Mouse (Mus musculus) forebrain, embryonic 10.5 days (tissue): ENCODE measurements around the gene Chmp1a. TPM values are rescaled to one million over a fixed set of nuclear protein-coding genes. Genes with fewer than 3 reads are reported as not detected.
"Not testable (repeated sequence)": the region's sequence is repeated elsewhere in the genome, so short reads cannot be mapped to it uniquely, and the experiment has no call there.

Experiments
- DNase-seq: peaks from one replicate; pipeline ENCODE4 v3.0.0-alpha.2; 2017; ENCODE audit warnings: low spot score; ENCODE audit errors: extremely low spot score
- H3K27ac ChIP-seq: fragments of 300-500 bp; sonication (generic); 2 replicates; pipeline ENCODE4 v1.5.1; 2016; ENCODE audit warnings: mild to moderate bottlenecking
- H3K27me3 ChIP-seq: fragments of 300-500 bp; sonication (generic); 2 replicates; pipeline ENCODE4 v1.6.1; 2016; ENCODE audit warnings: mild to moderate bottlenecking; ENCODE audit not compliant: poor library complexity, severe bottlenecking
- H3K36me3 ChIP-seq: fragments of 300-500 bp; sonication (generic); replicated peaks from 2 replicates; pipeline ENCODE4 v1.6.1; 2016; ENCODE audit warnings: mild to moderate bottlenecking, moderate library complexity
- H3K4me1 ChIP-seq: fragments of 300-500 bp; sonication (generic); 2 replicates; pipeline ENCODE4 v1.6.1; 2016
- H3K4me3 ChIP-seq: fragments of 300-500 bp; sonication (generic); 2 replicates; pipeline ENCODE4 v1.5.1; 2016; ENCODE audit warnings: mild to moderate bottlenecking, moderate library complexity
- H3K9me3 ChIP-seq: fragments of 300-500 bp; sonication (generic); 2 replicates; pipeline ENCODE4 v1.6.1; 2016; ENCODE audit warnings: mild to moderate bottlenecking, moderate library complexity
- WGBS: fragments of 180-500 bp; shearing (Covaris S2); methylation state at CpG from one replicate; pipeline ENCODE4 v1.1.7; 2016; 5-methylcytosine and 5-hydroxymethylcytosine counted together
- polyA plus RNA-seq: library from polyadenylated mRNA; unstranded; fragments of >200 nt; fragmentation: Nextera tagmentation; extraction: Ambion mirVana; gene quantifications from 2 replicates; pipeline ENCODE4 v1.2.1, GENCODE M21; 2016

Gene Chmp1a
- polyA plus RNA-seq, 1 experiment from 2014 or later = 144 TPM

GRCm38 (mm10) chr8:123243053-123243452 lies 30.5 kb upstream of the Chmp1a start:
- Histone ChIP-seq H3K9me3 (no peaks in the 10 kb centered on the region), H3K27ac (no peak overlapping the region), H3K36me3 (peaks cover 64% of the 10 kb centered on the region), H3K27me3 (no peaks in the 10 kb centered on the region), H3K4me3 (no peak overlapping the region), H3K4me1 (no peaks in the 10 kb centered on the region)
- DNase-seq = no peak
- 71% methylated on average over 11 of the region's 11 CpGs for WGBS

- WGBS = 90% methylated on average over 7 of the region's 7 CpGs
- no peak overlapping the region for H3K27ac ChIP-seq
- H3K36me3 ChIP-seq = peaks cover 57% of the 10 kb centered on the region
- no peak for DNase-seq
- H3K4me1 ChIP-seq = peaks cover under 1% of the 10 kb centered on the region; the same call in 1 of the 2 replicates
- no peak overlapping the region for H3K4me3 ChIP-seq
- H3K27me3 ChIP-seq = peaks cover 1% of the 10 kb centered on the region; the same call in 1 of the 2 replicates
- H3K9me3 ChIP-seq = no peaks in the 10 kb centered on the region
Observed at GRCm38 (mm10) chr8:123242107-123242923, 29.8 kb upstream of the Chmp1a start.

- no peak for DNase-seq
- no peak overlapping the region for H3K27ac ChIP-seq
- H3K4me3 ChIP-seq = no peak overlapping the region
- H3K36me3 ChIP-seq = peaks cover 28% of the 10 kb centered on the region
- H3K9me3 ChIP-seq = no peaks in the 10 kb centered on the region
- peaks cover 31% of the 10 kb centered on the region for H3K27me3 ChIP-seq
- 86% methylated on average over 10 of the region's 10 CpGs for WGBS
- peaks cover 29% of the 10 kb centered on the region for H3K4me1 ChIP-seq
Observed at GRCm38 (mm10) chr8:123239398-123239797, 26.8 kb upstream of the Chmp1a start.

- H3K27ac ChIP-seq = no peak within 1 kb of the TSS
- H3K9me3 ChIP-seq = no peaks in the 10 kb centered on the region
- 4% methylated on average over 57 of the region's 57 CpGs for WGBS
- peak within 1 kb of the TSS; percentile 61 for H3K4me3 ChIP-seq
- peaks cover 47% of the 10 kb centered on the region for H3K4me1 ChIP-seq
- peak; percentile 91 for DNase-seq
- peaks cover 55% of the 10 kb centered on the region for H3K27me3 ChIP-seq
- peaks cover 3% of the 10 kb centered on the region; the same call in 1 of the 2 replicates for H3K36me3 ChIP-seq
Observed at GRCm38 (mm10) chr8:123235520-123236497, 23.2 kb upstream of the Chmp1a start, which contains the start of gene Spata2l. TSS of gene Spata2l (minus strand) at chr8:123236233.

- peaks cover 47% of the 10 kb centered on the region for H3K4me1 ChIP-seq
- DNase-seq = peak; percentile 29
- H3K9me3 ChIP-seq = no peaks in the 10 kb centered on the region
- H3K36me3 ChIP-seq = peaks cover 8% of the 10 kb centered on the region
- H3K27me3 ChIP-seq = peaks cover 55% of the 10 kb centered on the region
- no peak overlapping the region for H3K27ac ChIP-seq
- WGBS = 36% methylated on average over 13 of the region's 13 CpGs
- peak overlapping the region; percentile 61 for H3K4me3 ChIP-seq
Observed at GRCm38 (mm10) chr8:123234918-123235519, 22.5 kb upstream of the Chmp1a start.

GRCm38 (mm10) chr8:123233760-123234159 lies 21.2 kb upstream of the Chmp1a start:
- H3K9me3 ChIP-seq = no peaks in the 10 kb centered on the region
- no peak overlapping the region for H3K27ac ChIP-seq
- H3K4me3 ChIP-seq = no peak overlapping the region
- peaks cover 55% of the 10 kb centered on the region for H3K27me3 ChIP-seq
- DNase-seq = no peak
- H3K4me1 ChIP-seq = peaks cover 47% of the 10 kb centered on the region
- peaks cover 19% of the 10 kb centered on the region for H3K36me3 ChIP-seq
- WGBS = 89% methylated on average over 11 of the region's 11 CpGs

- Histone ChIP-seq H3K27me3 (peaks cover 55% of the 10 kb centered on the region), H3K4me1 (peaks cover 47% of the 10 kb centered on the region), H3K4me3 (no peak overlapping the region), H3K9me3 (no peaks in the 10 kb centered on the region), H3K36me3 (peaks cover 24% of the 10 kb centered on the region), H3K27ac (no peak overlapping the region)
- DNase-seq = no peak
- WGBS = 64% methylated on average over 11 of the region's 13 CpGs
Observed at GRCm38 (mm10) chr8:123233300-123233699, 20.7 kb upstream of the Chmp1a start.

- Histone ChIP-seq H3K27me3 (peaks cover 55% of the 10 kb centered on the region), H3K4me1 (peaks cover 47% of the 10 kb centered on the region)
- whole genome bisulfite sequencing = 49% methylated on average over 7 of the region's 7 CpGs
Observed at GRCm38 (mm10) chr8:123232553-123232952, 20.0 kb upstream of the Chmp1a start.

GRCm38 (mm10) chr8:123231742-123232141 lies 19.2 kb upstream of the Chmp1a start:
- DNase-seq = no peak
- 61% methylated on average over 5 of the region's 5 CpGs for WGBS
- Histone ChIP-seq H3K4me3 (no peak overlapping the region), H3K27ac (no peak overlapping the region), H3K4me1 (peaks cover 41% of the 10 kb centered on the region), H3K9me3 (no peaks in the 10 kb centered on the region), H3K27me3 (peaks cover 48% of the 10 kb centered on the region), H3K36me3 (peaks cover 39% of the 10 kb centered on the region)

More at GRCm38 (mm10) chr8:123232553-123232952, 20.0 kb upstream of the Chmp1a start:
- no peak for DNase-seq
- peaks cover 31% of the 10 kb centered on the region for H3K36me3 ChIP-seq
- no peaks in the 10 kb centered on the region for H3K9me3 ChIP-seq
- no peak overlapping the region for H3K27ac ChIP-seq
- H3K4me3 ChIP-seq = no peak overlapping the region

GRCm38 (mm10) chr8:123230326-123230725 lies 17.8 kb upstream of the Chmp1a start:
- H3K4me3 ChIP-seq, H3K9me3 ChIP-seq, DNase-seq, H3K27ac ChIP-seq: not testable (repeated sequence)
- peaks cover 34% of the 10 kb centered on the region for H3K27me3 ChIP-seq
- 90% methylated on average over 11 of the region's 11 CpGs for WGBS
- H3K36me3 ChIP-seq = peaks cover 46% of the 10 kb centered on the region
- peaks cover 34% of the 10 kb centered on the region for H3K4me1 ChIP-seq

- H3K9me3 ChIP-seq = no peaks in the 10 kb centered on the region
- WGBS = 100% methylated on average over 1 of the region's 1 CpGs
Observed at GRCm38 (mm10) chr8:123228416-123228815, 15.9 kb upstream of the Chmp1a start.

More at GRCm38 (mm10) chr8:123228416-123228815, 15.9 kb upstream of the Chmp1a start:
- no peak overlapping the region for H3K27ac ChIP-seq
- no peak for DNase-seq
- H3K4me1 ChIP-seq = peaks cover 34% of the 10 kb centered on the region
- H3K4me3 ChIP-seq = no peak overlapping the region
- H3K27me3 ChIP-seq = peaks cover 14% of the 10 kb centered on the region
- H3K36me3 ChIP-seq = peaks cover 46% of the 10 kb centered on the region
